Mouse (Mus musculus) thymus, adult 2 months (tissue): ENCODE measurements around the gene Cenpt.

Experiments used
- CTCF ChIP-seq: fragments of 200-500 bp; IDR thresholded peaks from 2 replicates; pipeline ENCODE4 v1.5.1; 2012; ENCODE audit warnings: mild to moderate bottlenecking, control low read depth, low read length, moderate library complexity, borderline replicate concordance; ENCODE audit not compliant: control insufficient read depth, poor library complexity, insufficient read depth; ENCODE audit errors: extremely low read depth
- POLR2A ChIP-seq: fragments of 200-500 bp; IDR thresholded peaks from 2 replicates; pipeline ENCODE4 v1.6.1; 2012; ENCODE audit warnings: mild to moderate bottlenecking, low read length, control low read depth, moderate library complexity; ENCODE audit not compliant: control insufficient read depth, poor library complexity, insufficient read depth; ENCODE audit errors: extremely low read depth

DNA sequence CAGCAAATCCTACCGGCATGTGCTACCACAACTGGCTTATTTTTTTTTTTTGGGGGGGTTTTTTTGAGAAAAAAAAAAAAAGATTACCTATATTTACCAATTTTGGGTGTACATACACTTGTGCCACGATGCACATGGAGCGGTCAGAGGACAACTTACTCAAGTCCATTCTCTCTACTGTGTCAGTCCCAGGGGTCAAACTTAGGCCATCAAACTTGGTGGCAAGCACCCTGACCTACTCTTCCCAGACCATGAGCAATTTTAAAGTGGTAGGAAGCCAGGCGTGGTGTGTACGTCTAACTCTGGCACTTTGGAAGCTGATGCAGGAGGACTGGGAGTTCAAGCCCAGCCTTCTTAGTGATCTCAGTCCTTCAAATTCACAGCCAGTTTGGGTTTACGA is 39.8 kb downstream of the Cenpt start:
- TF ChIP-seq CTCF (no peak), POLR2A (no peak)
